Mouse (Mus musculus) heart, adult 8-10 months (tissue): ENCODE measurements at regions not wholly inside any gene's neighbourhood (a gene's known extent, or its start where the extent isn't known, plus 50 kb on each side); places are given as distances from the start of the nearest gene placed in this dataset.

Source experiments
- DNase-seq: peaks from one replicate; pipeline ENCODE4 v3.0.0; 2022; ENCODE audit warnings: low spot score

GRCm38 (mm10) chr5:47334299-47334698 lies 648.6 kb upstream of the Slit2 start:
- DNase-seq: no peak

DNA sequence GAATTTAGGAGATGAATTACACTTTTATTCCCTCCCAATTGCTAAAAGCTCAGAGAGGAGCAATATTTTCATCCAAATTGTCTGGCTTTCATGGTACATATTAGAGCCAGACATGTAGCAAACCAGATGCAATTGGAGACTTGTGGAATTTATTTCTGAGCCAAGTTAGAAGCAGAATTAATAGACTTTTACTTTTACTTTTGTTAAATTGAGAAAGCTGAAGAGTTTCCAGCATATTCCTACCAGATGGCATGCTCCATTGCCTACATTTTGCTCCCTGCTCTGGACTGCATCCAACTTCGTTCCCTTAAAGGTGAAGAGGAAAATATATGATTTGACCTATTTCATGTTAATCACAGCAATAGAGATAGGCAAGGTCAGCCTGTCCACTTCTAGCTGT lies 646.4 kb upstream of the Slit2 start:
- DNase-seq: peak; percentile 24

DNA sequence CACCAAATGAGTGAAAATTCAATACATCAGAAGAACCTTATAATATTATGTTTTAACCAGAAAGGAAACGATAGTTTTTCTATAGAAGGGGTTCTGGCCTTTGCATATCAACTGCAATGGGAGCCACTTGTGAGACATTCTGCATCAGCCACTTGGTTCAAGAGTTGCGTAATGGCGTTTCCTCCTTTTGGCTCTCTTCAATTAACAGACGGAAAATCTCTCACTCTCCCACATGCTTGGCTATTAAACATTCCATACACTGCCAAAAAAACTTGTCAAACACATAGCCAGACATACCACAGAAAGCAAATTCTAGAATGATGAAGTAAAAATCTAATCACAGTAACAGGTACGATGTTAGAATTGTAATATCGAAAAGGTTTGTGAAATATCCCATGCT lies 643.1 kb upstream of the Slit2 start:
- peak; percentile 52 for DNase-seq

DNA sequence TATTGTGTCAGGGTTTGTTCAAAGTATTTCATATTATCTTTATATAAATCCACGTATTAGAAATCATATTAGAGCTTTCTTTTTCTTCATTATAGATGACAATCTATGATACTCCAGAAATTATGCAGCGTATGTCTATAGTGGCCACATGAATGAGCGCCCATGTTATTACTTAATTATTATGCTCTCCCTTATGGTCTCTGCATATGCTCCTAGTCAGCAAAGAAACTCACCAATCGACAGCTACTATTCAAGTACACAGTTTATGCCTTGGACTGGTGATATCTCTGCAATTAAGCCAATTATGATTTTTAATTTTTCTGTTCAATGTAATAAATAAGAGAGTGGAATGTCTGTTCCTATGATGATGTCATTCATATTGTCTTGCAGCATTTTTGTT lies 612.8 kb upstream of the Slit2 start:
- DNase-seq: no peak

DNA sequence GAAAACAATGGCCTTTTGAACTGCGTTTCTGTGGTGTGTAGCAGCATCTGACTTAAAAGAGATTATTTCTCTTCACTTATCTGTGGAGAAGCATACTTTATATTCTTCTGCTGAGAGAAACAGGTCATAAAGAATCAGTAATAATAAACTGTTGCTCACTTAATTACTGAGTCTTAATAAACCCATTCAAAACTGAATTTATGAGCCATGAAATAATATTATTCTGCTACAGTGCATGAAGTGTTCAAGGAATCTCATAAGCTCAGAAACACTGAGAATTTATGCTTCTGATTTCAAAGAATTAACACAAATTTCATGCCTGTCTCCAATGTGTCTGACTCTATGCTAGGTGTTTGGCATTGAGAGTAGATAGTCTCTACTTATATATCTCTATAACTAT lies 597.0 kb upstream of the Slit2 start:
- DNase-seq: no peak

GRCm38 (mm10) chr5:47386750-47387149 lies 596.2 kb upstream of the Slit2 start:
- no peak for DNase-seq

DNA sequence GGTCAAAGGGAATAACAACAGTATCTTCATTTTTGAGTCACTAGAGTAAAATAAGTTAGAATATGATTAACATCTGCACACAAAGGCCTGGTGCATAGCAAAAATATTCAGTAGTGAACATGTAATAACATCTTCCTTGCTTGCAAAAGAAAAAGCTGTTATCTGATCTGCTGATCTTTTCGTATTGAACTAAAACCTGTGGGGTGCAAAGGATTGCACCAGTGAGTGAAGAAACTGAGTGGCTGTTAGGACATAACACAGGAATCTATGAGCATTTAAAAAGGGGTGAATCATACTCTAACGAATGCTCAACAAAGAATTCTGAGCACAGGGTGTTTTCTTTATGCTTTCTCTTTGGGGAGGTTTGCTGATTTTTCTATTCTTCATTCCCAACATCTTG lies 592.2 kb upstream of the Slit2 start:
- DNase-seq: no peak

DNA sequence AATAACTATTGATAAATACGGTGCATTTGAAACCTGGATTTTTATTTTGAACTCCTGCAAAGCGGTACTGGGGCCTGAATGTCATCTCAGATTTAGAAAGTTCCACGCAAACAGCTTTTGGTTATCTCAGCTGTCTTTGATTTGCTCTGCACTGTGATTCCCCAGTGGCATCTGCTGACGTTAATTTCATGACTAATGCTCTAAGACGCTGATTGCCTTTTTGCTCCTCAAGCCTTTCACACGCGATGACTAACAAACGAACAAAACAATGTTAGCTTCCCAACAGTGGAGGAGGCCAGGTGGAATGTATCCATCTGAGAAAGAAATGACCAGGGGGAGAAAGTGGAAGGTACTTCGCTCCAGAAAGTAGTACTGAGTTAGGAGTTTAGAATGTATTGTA lies 586.1 kb upstream of the Slit2 start:
- DNase-seq: peak; percentile 69

- DNase-seq: no peak
Observed at GRCm38 (mm10) chr5:47421916-47422315, 561.0 kb upstream of the Slit2 start.

DNA sequence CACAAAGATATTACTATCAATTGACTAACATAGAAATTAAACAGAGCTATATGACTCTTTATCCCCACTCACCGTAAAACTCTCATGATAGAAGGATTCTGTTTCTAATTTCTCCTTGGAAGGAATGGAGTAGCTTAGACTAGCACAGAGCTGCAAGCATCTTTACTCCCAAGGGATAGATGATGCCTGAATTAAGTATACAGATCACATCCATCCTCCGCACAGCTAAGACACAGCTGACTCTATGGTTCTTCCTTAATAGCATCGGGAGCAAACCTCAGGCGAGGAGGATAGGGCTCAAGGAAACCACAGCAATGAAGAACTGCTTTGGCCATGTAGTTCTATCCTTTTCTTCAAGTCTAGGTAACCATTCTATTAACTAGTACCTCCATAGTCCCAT lies 556.9 kb upstream of the Slit2 start:
- no peak for DNase-seq

- no peak for DNase-seq
Observed at GRCm38 (mm10) chr5:47426467-47426866, 556.5 kb upstream of the Slit2 start.

- no peak for DNase-seq
Observed at GRCm38 (mm10) chr5:47429217-47430172, 553.4 kb upstream of the Slit2 start.

DNA sequence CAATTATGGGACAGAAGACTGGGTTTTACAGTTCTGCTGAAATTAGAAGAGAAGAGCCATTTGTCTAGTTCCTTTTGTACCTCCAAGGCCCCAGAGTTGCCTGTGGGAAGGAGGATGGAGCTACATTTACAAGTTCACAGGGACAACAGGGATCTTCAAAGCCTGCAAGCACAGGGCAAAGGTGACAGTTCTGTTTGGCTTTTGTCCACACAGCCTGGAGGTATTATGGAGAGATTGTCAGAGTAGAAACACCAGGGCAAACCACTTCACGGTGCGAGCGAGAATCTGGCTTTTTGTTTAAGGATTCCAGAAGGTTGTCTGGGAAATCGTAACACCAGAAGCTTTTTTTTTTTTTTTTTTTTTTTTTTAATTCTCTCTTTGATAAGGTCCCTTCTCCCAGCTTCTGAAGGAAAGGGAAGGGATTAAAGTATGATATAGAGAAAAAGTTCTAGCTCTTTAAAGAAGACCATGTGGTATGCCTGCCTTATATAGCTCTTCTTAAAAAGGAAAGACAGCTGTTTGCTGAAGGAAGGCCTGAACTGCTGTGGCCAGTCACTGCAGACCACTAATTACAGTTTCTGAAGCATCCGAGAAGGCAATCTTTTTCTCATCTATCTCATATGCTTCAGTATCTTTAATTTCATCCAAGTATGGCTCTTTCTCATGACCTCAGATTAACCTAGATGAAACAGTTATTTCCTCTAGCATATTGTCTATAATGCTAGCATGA lies 551.2 kb upstream of the Slit2 start:
- no peak for DNase-seq

- peak; percentile 21 for DNase-seq
Observed at GRCm38 (mm10) chr5:47436455-47436854, 546.5 kb upstream of the Slit2 start.

GRCm38 (mm10) chr5:47446305-47447028 lies 536.5 kb upstream of the Slit2 start:
- no peak for DNase-seq

- no peak for DNase-seq
Observed at GRCm38 (mm10) chr5:47464848-47465247, 518.1 kb upstream of the Slit2 start.

GRCm38 (mm10) chr5:47469394-47469793 lies 513.5 kb upstream of the Slit2 start:
- DNase-seq: peak; percentile 23

- DNase-seq: peak; percentile 17
Observed at GRCm38 (mm10) chr5:47472027-47472825, 510.7 kb upstream of the Slit2 start.

DNA sequence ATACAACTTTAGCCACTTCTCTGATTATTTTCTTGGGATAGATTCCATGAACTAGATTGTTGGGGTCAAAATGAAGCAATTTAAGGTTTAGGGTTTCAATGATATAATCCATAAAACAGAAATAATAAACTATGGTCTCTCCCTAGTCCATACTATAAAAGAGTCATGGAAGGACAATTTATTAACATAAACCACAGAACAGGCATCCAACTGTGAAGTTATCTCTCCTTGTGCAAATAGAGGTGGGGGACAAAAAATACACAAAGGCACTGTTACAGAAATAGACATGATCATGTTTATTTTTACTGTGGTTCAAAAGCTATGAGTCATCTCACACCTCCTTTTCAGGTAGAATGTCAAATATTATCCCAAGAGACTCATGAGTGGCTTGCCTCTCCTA lies 503.0 kb upstream of the Slit2 start:
- no peak for DNase-seq

DNA sequence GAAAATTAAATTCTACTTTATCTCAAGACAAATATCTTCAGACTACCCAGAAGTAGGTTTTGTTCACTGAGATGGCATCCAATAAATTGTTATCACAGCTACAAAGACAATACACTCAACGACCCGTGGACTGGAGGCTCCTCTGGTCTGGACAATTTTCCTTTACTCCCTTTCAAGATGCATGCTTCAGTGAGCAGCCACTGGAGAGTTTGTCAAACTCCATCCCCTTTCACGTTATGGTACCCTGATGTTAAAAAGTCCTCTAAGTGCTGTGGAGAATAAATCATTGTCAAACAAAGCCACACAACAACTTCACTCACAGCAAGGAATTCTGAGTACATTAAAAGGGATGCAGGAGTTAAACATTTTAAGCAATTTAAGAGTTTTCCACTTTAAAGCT lies 486.7 kb upstream of the Slit2 start:
- DNase-seq: no peak

- no peak for DNase-seq
Observed at GRCm38 (mm10) chr5:47502764-47503416, 480.0 kb upstream of the Slit2 start.
